Mouse (Mus musculus): ENCODE results near the gene Susd6.

DNA sequence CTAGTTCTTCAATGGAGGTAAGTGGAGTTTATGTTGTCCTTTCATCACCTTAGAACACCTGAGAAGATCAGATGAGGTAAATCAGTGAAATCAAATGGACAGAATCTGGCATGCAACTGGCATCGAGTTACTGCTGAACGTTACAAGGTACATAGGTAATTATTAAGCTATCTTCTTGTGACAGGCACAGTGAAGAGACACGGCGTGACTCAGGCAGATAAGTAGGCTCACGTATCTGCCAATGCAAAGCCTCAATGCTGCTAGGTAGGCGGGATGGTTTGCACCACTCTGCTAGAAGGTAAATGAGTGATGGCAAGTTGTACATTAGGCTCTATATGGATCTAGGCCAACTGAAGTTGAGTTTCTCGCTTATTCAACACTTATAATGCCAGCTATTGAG, 139.8 kb downstream of the Susd6 start:
- no peak for TF ChIP-seq CTCF (conservative IDR thresholded peaks at IDR 0.05 in 1 of 2, IDR thresholded peaks at IDR 0.05 in 1 of 2; ENCODE audit: low read depth in 2 of 2, low read length in 2 of 2)
- no peak for TF ChIP-seq USF1 (IDR thresholded peaks at IDR 0.05; ENCODE audit: low read depth, low read length)
- no peak for TF ChIP-seq POLR2A (IDR thresholded peaks at IDR 0.05; ENCODE audit: low read depth, low read length)

All from CH12.LX (cell line).